Mouse (Mus musculus) ES-Bruce4 (cell line): Measurements from ENCODE around the gene Nox1.

Experiments
- CTCF ChIP-seq: IDR thresholded peaks from one replicate; pipeline ENCODE4 v1.8.1; 2011; ENCODE audit warnings: low read depth, low read length
- POLR2A ChIP-seq: IDR thresholded peaks from one replicate; pipeline ENCODE4 v1.8.1; 2011; ENCODE audit warnings: low read length; ENCODE audit not compliant: insufficient read depth

DNA sequence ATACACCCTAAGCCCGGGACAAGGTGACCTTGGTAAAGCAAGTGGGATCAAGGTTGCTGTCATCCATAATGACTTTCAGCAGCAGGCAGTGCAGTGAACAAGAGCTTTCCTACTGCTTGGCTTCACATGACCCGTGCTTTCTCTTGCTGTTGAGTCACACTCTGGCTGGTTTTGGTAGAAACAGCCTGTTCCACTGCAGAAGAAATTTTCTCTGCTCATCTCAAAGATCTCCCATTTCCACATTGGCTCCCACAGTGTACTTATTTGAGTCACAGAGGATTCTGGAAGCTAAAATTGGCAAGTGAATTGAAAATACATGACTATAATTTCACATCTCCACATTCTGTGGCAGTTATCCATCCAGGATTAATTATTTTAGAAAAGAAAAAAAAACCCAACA is 119.1 kb downstream of the Nox1 start:
- TF ChIP-seq CTCF (no peak), POLR2A (no peak)
